Mouse (Mus musculus): ENCODE results near the gene Susd1. TPM values are rescaled to one million over a fixed set of nuclear protein-coding genes. Genes with fewer than 3 reads are reported as not detected.

The Susd1 gene
- polyA plus RNA-seq, 1 experiment from 2014 or later, result 2.0 TPM

- Histone ChIP-seq H3K9me3 (replicated peaks) (no peaks in the 10 kb centered on the region), H3K36me3 (no peaks in the 10 kb centered on the region), H3K27ac (no peak overlapping the region), H3K4me3 (no peak overlapping the region), H3K4me1 (peaks cover 14% of the 10 kb centered on the region), H3K27me3 (ENCODE audit: low read depth, poor library complexity, severe bottlenecking) (no peaks in the 10 kb centered on the region)
- 85% methylated on average over 9 of the region's 9 CpGs for WGBS
- no peak for DNase-seq (ENCODE audit: low spot score)
Observed at GRCm38 (mm10) chr4:59368118-59368517, 70.3 kb downstream of the Susd1 start.

GRCm38 (mm10) chr4:59366206-59366605 lies 72.2 kb downstream of the Susd1 start:
- H3K27ac ChIP-seq, result no peak overlapping the region
- no peaks in the 10 kb centered on the region for H3K27me3 ChIP-seq (ENCODE audit: low read depth, poor library complexity, severe bottlenecking)
- H3K36me3 ChIP-seq, result no peaks in the 10 kb centered on the region
- DNase-seq (ENCODE audit: low spot score), result no peak
- WGBS, result 88% methylated on average over 9 of the region's 9 CpGs
- no peak overlapping the region for H3K4me3 ChIP-seq
- peaks cover 14% of the 10 kb centered on the region for H3K4me1 ChIP-seq
- H3K9me3 ChIP-seq (replicated peaks), result no peaks in the 10 kb centered on the region

- Histone ChIP-seq H3K36me3 (no peaks in the 10 kb centered on the region), H3K27me3 (ENCODE audit: low read depth, poor library complexity, severe bottlenecking) (no peaks in the 10 kb centered on the region), H3K9me3 (replicated peaks) (no peaks in the 10 kb centered on the region), H3K4me1 (peaks cover 14% of the 10 kb centered on the region), H3K27ac (no peak overlapping the region), H3K4me3 (no peak overlapping the region)
- no peak for DNase-seq (ENCODE audit: low spot score)
- WGBS, result 94% methylated on average over 12 of the region's 12 CpGs
Observed at GRCm38 (mm10) chr4:59365571-59365970, 72.9 kb downstream of the Susd1 start.

- DNase-seq (ENCODE audit: low spot score), result no peak
- Histone ChIP-seq H3K9me3 (replicated peaks) (no peaks in the 10 kb centered on the region), H3K27ac (peak overlapping the region; percentile 53; the same call in 1 of the 2 replicates), H3K4me1 (peaks cover 14% of the 10 kb centered on the region), H3K4me3 (no peak overlapping the region), H3K36me3 (no peaks in the 10 kb centered on the region), H3K27me3 (ENCODE audit: low read depth, poor library complexity, severe bottlenecking) (no peaks in the 10 kb centered on the region)
- 80% methylated on average over 10 of the region's 10 CpGs for WGBS
Observed at GRCm38 (mm10) chr4:59364229-59365173, 73.9 kb downstream of the Susd1 start.

GRCm38 (mm10) chr4:59363041-59363440 lies 75.4 kb downstream of the Susd1 start:
- 82% methylated on average over 9 of the region's 9 CpGs for WGBS
- no peak for DNase-seq (ENCODE audit: low spot score)
- no peak overlapping the region for H3K4me3 ChIP-seq
- no peak overlapping the region for H3K27ac ChIP-seq
- peaks cover 14% of the 10 kb centered on the region for H3K4me1 ChIP-seq
- no peaks in the 10 kb centered on the region for H3K9me3 ChIP-seq (replicated peaks)
- no peaks in the 10 kb centered on the region for H3K27me3 ChIP-seq (ENCODE audit: low read depth, poor library complexity, severe bottlenecking)
- no peaks in the 10 kb centered on the region for H3K36me3 ChIP-seq

- Histone ChIP-seq H3K27me3 (ENCODE audit: low read depth, poor library complexity, severe bottlenecking) (no peaks in the 10 kb centered on the region), H3K4me3 (no peak overlapping the region), H3K36me3 (no peaks in the 10 kb centered on the region), H3K9me3 (replicated peaks) (no peaks in the 10 kb centered on the region), H3K27ac (no peak overlapping the region), H3K4me1 (peaks cover 14% of the 10 kb centered on the region)
- peak; percentile 86 for DNase-seq (ENCODE audit: low spot score)
- WGBS, result 3% methylated on average over 15 of the region's 15 CpGs
Observed at GRCm38 (mm10) chr4:59360704-59361103, 77.7 kb downstream of the Susd1 start.

GRCm38 (mm10) chr4:59359921-59360320 lies 78.5 kb downstream of the Susd1 start:
- DNase-seq (ENCODE audit: low spot score), result no peak
- H3K4me3 ChIP-seq, result no peak overlapping the region
- H3K36me3 ChIP-seq, result no peaks in the 10 kb centered on the region
- peaks cover 13% of the 10 kb centered on the region for H3K4me1 ChIP-seq
- no peaks in the 10 kb centered on the region for H3K27me3 ChIP-seq (ENCODE audit: low read depth, poor library complexity, severe bottlenecking)
- no peak overlapping the region for H3K27ac ChIP-seq
- WGBS, result 89% methylated on average over 8 of the region's 8 CpGs
- no peaks in the 10 kb centered on the region for H3K9me3 ChIP-seq (replicated peaks)

GRCm38 (mm10) chr4:59358960-59359359 lies 79.5 kb downstream of the Susd1 start:
- Histone ChIP-seq H3K4me3 (no peak overlapping the region), H3K27ac (no peak overlapping the region), H3K9me3 (replicated peaks) (no peaks in the 10 kb centered on the region), H3K4me1 (peaks cover 4% of the 10 kb centered on the region), H3K36me3 (no peaks in the 10 kb centered on the region), H3K27me3 (ENCODE audit: low read depth, poor library complexity, severe bottlenecking) (no peaks in the 10 kb centered on the region)
- 84% methylated on average over 10 of the region's 10 CpGs for WGBS
- no peak for DNase-seq (ENCODE audit: low spot score)

- Histone ChIP-seq H3K36me3 (no peaks in the 10 kb centered on the region), H3K27ac (no peak overlapping the region), H3K27me3 (ENCODE audit: low read depth, poor library complexity, severe bottlenecking) (no peaks in the 10 kb centered on the region), H3K4me1 (no peaks in the 10 kb centered on the region), H3K9me3 (replicated peaks) (no peaks in the 10 kb centered on the region), H3K4me3 (no peak overlapping the region)
- DNase-seq (ENCODE audit: low spot score), result no peak
- WGBS, result 63% methylated on average over 1 of the region's 1 CpGs
Observed at GRCm38 (mm10) chr4:59355421-59355820, 83.0 kb downstream of the Susd1 start.

GRCm38 (mm10) chr4:59354666-59355065 lies 83.8 kb downstream of the Susd1 start:
- Histone ChIP-seq H3K4me1 (no peaks in the 10 kb centered on the region), H3K4me3 (no peak overlapping the region), H3K9me3 (replicated peaks) (no peaks in the 10 kb centered on the region), H3K27me3 (ENCODE audit: low read depth, poor library complexity, severe bottlenecking) (no peaks in the 10 kb centered on the region), H3K36me3 (no peaks in the 10 kb centered on the region), H3K27ac (no peak overlapping the region)
- DNase-seq (ENCODE audit: low spot score), result no peak
- 96% methylated on average over 3 of the region's 3 CpGs for WGBS

GRCm38 (mm10) chr4:59351938-59352337 lies 86.5 kb downstream of the Susd1 start:
- Histone ChIP-seq H3K27ac (no peak overlapping the region), H3K27me3 (ENCODE audit: low read depth, poor library complexity, severe bottlenecking) (no peaks in the 10 kb centered on the region), H3K36me3 (no peaks in the 10 kb centered on the region), H3K4me1 (no peaks in the 10 kb centered on the region), H3K4me3 (no peak overlapping the region), H3K9me3 (replicated peaks) (no peaks in the 10 kb centered on the region)
- WGBS, result 76% methylated on average over 7 of the region's 7 CpGs
- DNase-seq (ENCODE audit: low spot score), result no peak

GRCm38 (mm10) chr4:59350354-59350753 lies 88.1 kb downstream of the Susd1 start:
- no peak for DNase-seq (ENCODE audit: low spot score)
- 98% methylated on average over 2 of the region's 2 CpGs for WGBS
- no peak overlapping the region for H3K4me3 ChIP-seq
- H3K4me1 ChIP-seq, result no peaks in the 10 kb centered on the region
- H3K27me3 ChIP-seq (ENCODE audit: low read depth, poor library complexity, severe bottlenecking), result no peaks in the 10 kb centered on the region
- no peak overlapping the region for H3K27ac ChIP-seq
- H3K9me3 ChIP-seq (replicated peaks), result no peaks in the 10 kb centered on the region
- no peaks in the 10 kb centered on the region for H3K36me3 ChIP-seq

GRCm38 (mm10) chr4:59349425-59350185 lies 88.8 kb downstream of the Susd1 start:
- no peak overlapping the region for H3K4me3 ChIP-seq
- H3K9me3 ChIP-seq (replicated peaks), result no peaks in the 10 kb centered on the region
- no peaks in the 10 kb centered on the region for H3K4me1 ChIP-seq
- no peak overlapping the region for H3K27ac ChIP-seq
- no peak for DNase-seq (ENCODE audit: low spot score)
- H3K36me3 ChIP-seq, result no peaks in the 10 kb centered on the region
- no peaks in the 10 kb centered on the region for H3K27me3 ChIP-seq (ENCODE audit: low read depth, poor library complexity, severe bottlenecking)
- WGBS, result 76% methylated on average over 7 of the region's 7 CpGs
